Mouse (Mus musculus): ENCODE results near the gene Ccdc130. TPM values are rescaled to one million over a fixed set of nuclear protein-coding genes. Genes with fewer than 3 reads are reported as not detected.

Gene Ccdc130
- polyA plus RNA-seq, 1 experiment from 2014 or later = 14.4 TPM

DNA sequence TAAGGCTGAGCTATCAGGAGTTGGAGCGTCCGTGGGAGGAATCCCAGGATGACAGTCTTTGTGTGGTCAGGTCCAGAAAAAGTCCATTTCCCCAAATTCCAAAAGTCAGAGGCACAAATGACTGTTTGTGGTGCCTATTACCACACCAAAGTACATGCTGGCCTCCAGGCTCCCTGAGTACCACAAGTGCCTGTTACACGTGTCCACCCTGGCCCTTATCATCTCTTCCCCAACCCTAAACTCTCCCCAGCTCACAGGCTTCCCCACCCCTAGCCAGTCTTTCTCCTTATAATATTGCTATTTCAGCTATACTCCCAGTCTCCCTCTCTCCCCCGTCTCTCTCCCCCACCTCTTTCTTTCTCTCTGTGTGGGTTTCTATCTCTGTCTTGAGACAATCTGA is 2.1 kb upstream of the Ccdc130 start:
- H3K36me3 ChIP-seq = no peaks in the 10 kb centered on the region
- H3K9me3 ChIP-seq = no peaks in the 10 kb centered on the region
- 80% methylated on average over 4 of the region's 4 CpGs for WGBS
- no peaks in the 10 kb centered on the region for H3K27me3 ChIP-seq (replicated peaks)
- no peak for ATAC-seq (ENCODE audit: insufficient read depth, low FRiP score, low read depth)
- H3K4me3 ChIP-seq (replicated peaks) = no peak overlapping the region
- H3K9ac ChIP-seq = no peak overlapping the region
- no peak overlapping the region for H3K27ac ChIP-seq
- peaks cover 3% of the 10 kb centered on the region; the same call in 1 of the 2 replicates for H3K4me1 ChIP-seq
- H3K4me2 ChIP-seq = no peak overlapping the region

DNA sequence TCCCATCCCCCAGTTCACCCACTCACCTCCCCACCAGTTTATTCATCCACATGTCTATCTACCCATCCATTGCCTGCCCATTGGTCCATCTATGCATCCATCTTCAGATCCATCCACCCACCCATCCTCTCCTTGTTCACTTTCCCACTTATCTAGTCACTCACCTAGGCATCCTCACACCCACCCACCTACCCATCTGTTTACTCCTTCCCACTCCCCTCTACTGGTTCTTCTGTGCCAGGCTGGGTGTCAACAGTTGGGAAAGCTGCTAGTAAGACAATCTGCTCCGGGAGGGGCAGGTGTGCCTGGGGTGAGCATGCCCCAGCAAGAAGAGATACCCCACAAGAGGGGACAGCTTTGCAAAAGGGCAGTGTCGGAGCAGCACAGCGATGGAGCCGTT is 9.1 kb downstream of the Ccdc130 start:
- Histone ChIP-seq H3K4me3 (replicated peaks) (no peak overlapping the region), H3K4me1 (peaks cover 12% of the 10 kb centered on the region), H3K36me3 (peaks cover 56% of the 10 kb centered on the region), H3K4me2 (no peak overlapping the region), H3K9ac (no peak overlapping the region), H3K9me3 (no peaks in the 10 kb centered on the region), H3K27me3 (replicated peaks) (no peaks in the 10 kb centered on the region), H3K27ac (no peak overlapping the region)
- no peak for ATAC-seq (ENCODE audit: insufficient read depth, low FRiP score, low read depth)
- WGBS = 91% methylated on average over 4 of the region's 4 CpGs

DNA sequence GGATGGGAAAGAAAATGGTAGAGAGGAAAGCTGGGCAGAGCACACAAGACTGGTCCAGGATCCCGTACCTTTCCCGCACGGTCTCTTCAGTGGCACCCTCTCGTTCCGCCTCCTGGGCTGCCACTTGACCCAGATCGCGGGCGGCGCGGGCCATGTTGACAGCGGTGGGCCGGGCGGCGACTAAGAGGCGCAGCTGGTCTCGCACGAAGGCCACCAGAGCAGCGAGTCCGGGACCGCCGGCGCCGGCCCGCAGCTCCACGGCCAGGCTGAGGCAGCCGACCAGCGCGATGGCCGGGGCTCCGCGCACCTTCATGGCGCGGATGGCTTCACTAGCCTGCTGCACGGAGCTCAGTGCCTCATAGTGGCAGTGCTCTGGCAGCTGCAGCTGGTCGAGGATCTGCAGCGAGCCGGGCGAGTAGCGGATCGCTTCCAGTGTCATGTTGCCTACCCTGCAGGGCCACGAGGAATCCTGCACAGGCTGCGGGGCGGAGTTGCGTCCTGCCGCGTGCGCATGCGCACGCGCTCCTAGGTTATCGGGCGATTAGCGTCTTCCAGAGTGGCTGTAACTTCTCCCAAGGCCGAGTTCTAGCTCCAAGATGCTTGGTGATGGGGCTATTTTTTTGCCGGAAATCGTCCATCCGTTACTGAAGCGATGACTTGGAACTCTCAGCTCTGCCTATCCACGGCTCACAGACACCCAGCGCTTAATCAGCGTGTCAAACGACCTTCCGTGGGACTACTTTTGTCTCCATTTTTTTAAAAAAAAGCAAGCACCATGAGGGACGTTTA is 13.2 kb downstream of the Ccdc130 start, which contains the start of gene Mri1:
Gene Mri1, minus strand, starts transcription at position 505 of the 789 bp plus-strand sequence.
- ATAC-seq (ENCODE audit: insufficient read depth, low FRiP score, low read depth) = peak; percentile 85

DNA sequence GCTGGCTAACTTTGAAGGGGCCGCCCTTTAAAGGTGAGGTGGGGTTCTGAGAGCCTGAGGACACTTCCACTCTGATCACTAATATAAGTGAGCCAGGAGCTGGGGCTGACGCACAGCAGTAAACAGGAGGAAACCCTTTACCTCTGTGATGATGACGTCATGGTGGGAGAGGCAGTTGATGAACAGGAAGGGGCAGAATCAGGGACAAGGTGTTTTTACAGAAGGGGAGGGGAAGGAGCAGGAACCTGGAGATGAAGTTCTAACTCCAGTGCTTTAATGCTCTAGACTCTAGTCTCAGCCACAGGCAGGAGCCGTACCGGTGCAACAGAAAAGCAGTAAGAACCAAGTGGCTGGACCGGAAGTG is 13.7 kb downstream of the Ccdc130 start:
- Histone ChIP-seq H3K9me3 (no peaks in the 10 kb centered on the region), H3K4me2 (peak overlapping the region; percentile 90), H3K4me1 (peaks cover 15% of the 10 kb centered on the region), H3K27me3 (replicated peaks) (no peaks in the 10 kb centered on the region), H3K4me3 (replicated peaks) (peak overlapping the region; percentile 82), H3K9ac (peak overlapping the region; percentile 51), H3K36me3 (peaks cover 48% of the 10 kb centered on the region), H3K27ac (peak overlapping the region; percentile 94)
- 13% methylated on average over 6 of the region's 6 CpGs for WGBS
- peak; percentile 25 for ATAC-seq (ENCODE audit: insufficient read depth, low FRiP score, low read depth)

More for the DNA sequence above, 13.2 kb downstream of the Ccdc130 start, which contains the start of gene Mri1:
- peak within 1 kb of the TSS; percentile 90 for H3K4me2 ChIP-seq
- peaks cover 15% of the 10 kb centered on the region for H3K4me1 ChIP-seq
- H3K36me3 ChIP-seq = peaks cover 48% of the 10 kb centered on the region
- peak within 1 kb of the TSS; percentile 51 for H3K9ac ChIP-seq
- peak within 1 kb of the TSS; percentile 94 for H3K27ac ChIP-seq
- H3K9me3 ChIP-seq = no peaks in the 10 kb centered on the region
- under 1% methylated on average over 61 of the region's 64 CpGs for WGBS
- no peaks in the 10 kb centered on the region for H3K27me3 ChIP-seq (replicated peaks)
- peak within 1 kb of the TSS; percentile 82 for H3K4me3 ChIP-seq (replicated peaks)

DNA sequence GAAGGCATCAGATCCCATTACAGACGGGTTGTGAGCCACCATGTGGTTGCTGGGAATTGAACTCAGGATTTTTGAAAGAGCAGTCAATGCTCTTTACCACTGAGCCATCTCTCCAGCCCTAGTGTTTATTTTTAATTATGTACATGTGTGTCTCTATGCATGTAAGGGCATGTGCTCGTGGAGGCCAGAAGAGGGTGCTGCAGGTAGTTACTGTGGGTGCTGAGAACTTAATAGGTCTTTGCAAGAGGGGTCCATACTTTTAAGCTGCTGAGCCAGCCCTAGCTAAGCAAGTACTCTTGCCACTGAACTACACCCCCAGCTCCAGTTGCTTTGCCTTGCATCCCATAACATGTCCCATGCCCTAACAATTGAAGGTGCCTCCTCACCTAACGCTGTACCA is 14.3 kb downstream of the Ccdc130 start:
- peaks cover 15% of the 10 kb centered on the region for H3K4me1 ChIP-seq
- 72% methylated on average over 3 of the region's 3 CpGs for WGBS
- H3K27me3 ChIP-seq (replicated peaks) = no peaks in the 10 kb centered on the region
- H3K36me3 ChIP-seq = peaks cover 48% of the 10 kb centered on the region
- H3K4me3 ChIP-seq (replicated peaks) = peak overlapping the region; percentile 82
- H3K9me3 ChIP-seq = no peaks in the 10 kb centered on the region
- H3K27ac ChIP-seq = 0 out of 2 replicates have a peak overlapping the region, but pooled peaks have one; percentile 94
- H3K9ac ChIP-seq = no peak overlapping the region
- no peak for ATAC-seq (ENCODE audit: insufficient read depth, low FRiP score, low read depth)
- peak overlapping the region; percentile 90 for H3K4me2 ChIP-seq

DNA sequence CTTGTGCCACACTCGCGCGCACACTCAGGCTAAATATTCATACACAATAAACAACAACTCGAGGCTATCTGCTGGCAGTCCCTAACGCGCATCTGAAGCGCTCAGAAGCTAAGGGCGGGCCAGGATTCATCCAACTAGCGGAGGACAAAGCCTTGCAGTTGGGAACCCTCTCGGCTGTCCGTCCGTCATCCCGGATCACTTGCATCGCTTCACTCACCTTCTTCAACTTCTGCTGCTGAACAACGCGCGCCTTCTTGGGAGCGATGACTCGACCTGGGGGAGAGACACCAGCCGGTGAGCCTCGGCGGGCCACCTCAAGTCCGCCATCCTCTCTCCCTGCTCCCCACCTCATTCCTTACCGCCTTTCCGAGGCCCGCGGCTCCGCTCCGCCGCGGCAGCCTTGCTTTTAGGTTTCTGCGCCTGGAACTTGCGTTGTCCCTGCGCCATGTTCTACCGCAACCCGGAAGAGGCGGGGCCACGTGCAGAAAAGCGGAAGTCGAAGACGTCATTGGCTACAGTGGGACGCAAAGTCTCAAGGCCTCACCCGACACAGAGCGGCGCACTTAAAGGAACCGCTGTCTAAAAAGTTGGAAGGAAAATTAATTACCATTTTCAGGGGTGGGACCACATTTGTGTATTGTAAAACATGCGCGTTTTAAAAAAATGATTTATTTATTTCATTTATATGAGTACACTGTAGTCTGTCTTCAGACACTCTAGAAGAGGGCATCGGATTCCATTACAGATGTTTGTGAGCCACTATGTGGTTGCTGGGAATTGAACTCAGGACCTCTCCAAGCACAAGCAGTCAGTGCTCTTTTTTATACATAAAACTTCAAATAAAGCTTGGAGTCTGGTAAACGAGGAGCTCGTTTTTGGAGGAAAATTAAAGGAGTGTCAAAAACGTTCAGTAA is 20.7 kb downstream of the Ccdc130 start, which contains the start of gene D8Ertd738e:
Gene D8Ertd738e, minus strand, starts transcription at position 463 of the 914 bp plus-strand sequence.
- H3K9me3 ChIP-seq = no peaks in the 10 kb centered on the region
- no peaks in the 10 kb centered on the region for H3K27me3 ChIP-seq (replicated peaks)
- peaks cover 7% of the 10 kb centered on the region; the same call in 1 of the 2 replicates for H3K4me1 ChIP-seq
- 4% methylated on average over 52 of the region's 52 CpGs for WGBS
- H3K4me2 ChIP-seq = peak within 1 kb of the TSS; percentile 74
- peaks cover 47% of the 10 kb centered on the region for H3K36me3 ChIP-seq
- peak within 1 kb of the TSS; percentile 87 for H3K4me3 ChIP-seq (replicated peaks)
- peak within 1 kb of the TSS; percentile 78 for H3K9ac ChIP-seq
- ATAC-seq (ENCODE audit: insufficient read depth, low FRiP score, low read depth) = peak; percentile 92
- H3K27ac ChIP-seq = peak within 1 kb of the TSS; percentile 70

DNA sequence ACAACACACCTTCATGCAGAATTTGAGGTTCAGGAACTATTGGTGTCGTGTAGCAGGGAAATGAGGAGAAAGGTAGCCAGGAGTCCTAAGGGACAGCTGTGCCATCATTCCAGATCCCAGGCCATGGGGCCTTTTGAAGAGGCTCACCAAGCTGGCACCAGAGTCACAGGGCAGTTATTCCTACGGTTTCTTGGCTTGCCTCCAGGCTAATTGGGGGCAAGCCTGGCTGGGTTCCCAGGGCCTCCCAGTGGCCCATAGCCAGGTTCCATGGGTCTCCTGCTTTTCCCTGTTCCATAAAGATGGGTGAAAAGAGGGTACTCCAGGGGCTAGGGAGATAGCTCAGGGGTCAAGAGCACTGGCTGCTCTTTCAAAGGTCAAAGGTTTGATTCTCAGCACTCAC is 28.4 kb downstream of the Ccdc130 start:
- Histone ChIP-seq H3K4me2 (no peak overlapping the region), H3K36me3 (peaks cover 20% of the 10 kb centered on the region), H3K4me3 (replicated peaks) (no peak overlapping the region), H3K27ac (no peak overlapping the region), H3K27me3 (replicated peaks) (no peaks in the 10 kb centered on the region), H3K4me1 (no peaks in the 10 kb centered on the region), H3K9me3 (no peaks in the 10 kb centered on the region), H3K9ac (no peak overlapping the region)
- WGBS = 48% methylated on average over 2 of the region's 2 CpGs
- no peak for ATAC-seq (ENCODE audit: insufficient read depth, low FRiP score, low read depth)

DNA sequence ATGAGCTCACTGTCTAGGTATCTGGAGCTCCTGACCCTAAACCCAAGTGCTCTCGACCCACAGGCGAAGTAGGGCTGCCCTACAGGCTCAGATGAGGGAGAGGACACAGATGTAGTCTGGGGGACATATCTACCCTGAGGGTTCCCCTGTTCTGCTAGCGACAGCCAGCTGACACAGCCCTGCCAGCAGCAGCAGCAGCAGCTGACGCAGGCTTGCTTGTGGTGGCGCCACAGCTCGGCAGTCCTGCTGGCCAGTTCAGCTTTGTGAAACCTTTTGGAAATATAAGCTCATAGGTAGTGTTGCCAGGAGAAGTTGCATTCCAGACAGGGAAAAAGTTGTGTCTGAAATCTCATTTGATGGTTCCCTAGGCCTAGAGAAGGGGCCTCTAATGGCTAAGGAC is 29.0 kb downstream of the Ccdc130 start:
- no peak overlapping the region for H3K9ac ChIP-seq
- WGBS = 66% methylated on average over 6 of the region's 6 CpGs

DNA sequence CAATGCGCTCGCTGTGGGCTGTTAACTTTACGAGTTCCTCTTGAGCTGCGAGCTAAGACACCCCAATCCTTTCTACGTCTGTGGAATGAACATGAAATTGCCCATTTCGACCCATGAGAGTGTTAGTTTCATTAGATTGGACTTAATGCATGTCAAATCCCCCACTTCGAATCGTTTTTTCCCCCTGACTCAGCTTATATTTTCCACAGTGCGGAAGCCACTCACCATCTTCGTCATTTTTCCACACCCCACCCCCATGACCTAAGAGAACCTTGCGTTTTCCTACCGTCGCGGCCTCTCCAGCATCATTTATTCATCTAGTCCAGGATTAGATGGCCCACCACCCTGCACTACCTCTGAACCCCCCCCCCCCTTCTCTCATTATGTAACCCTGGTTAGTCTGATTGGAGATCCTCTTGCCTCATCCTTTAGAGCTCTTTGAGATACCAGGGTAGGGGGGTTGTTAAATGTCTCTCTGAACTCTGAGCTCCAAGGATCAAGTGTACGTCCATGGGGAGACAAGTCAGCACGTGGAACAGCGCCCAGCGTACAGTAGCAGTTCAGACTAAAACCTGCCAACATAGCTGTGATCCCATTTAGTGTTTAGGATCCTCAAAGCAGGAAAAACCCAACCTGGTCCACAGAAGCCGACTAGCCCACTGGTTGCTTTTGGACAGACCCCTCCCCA is 32.5 kb downstream of the Ccdc130 start:
- H3K27ac ChIP-seq = peak overlapping the region; percentile 81
- no peaks in the 10 kb centered on the region for H3K36me3 ChIP-seq
- WGBS = 11% methylated on average over 19 of the region's 19 CpGs
- H3K4me1 ChIP-seq = peaks cover 10% of the 10 kb centered on the region; the same call in 1 of the 2 replicates
- H3K9ac ChIP-seq = peak overlapping the region; percentile 58; the same call in 1 of the 2 replicates
- ATAC-seq (ENCODE audit: insufficient read depth, low FRiP score, low read depth) = no peak
- H3K4me3 ChIP-seq (replicated peaks) = peak overlapping the region; percentile 65
- no peaks in the 10 kb centered on the region for H3K27me3 ChIP-seq (replicated peaks)
- H3K9me3 ChIP-seq = no peaks in the 10 kb centered on the region
- H3K4me2 ChIP-seq = peak overlapping the region; percentile 78

More for the DNA sequence above, 29.0 kb downstream of the Ccdc130 start:
- H3K9me3 ChIP-seq = no peaks in the 10 kb centered on the region
- peaks cover 14% of the 10 kb centered on the region for H3K36me3 ChIP-seq
- ATAC-seq (ENCODE audit: insufficient read depth, low FRiP score, low read depth) = no peak
- H3K4me2 ChIP-seq = no peak overlapping the region
- H3K4me3 ChIP-seq (replicated peaks) = no peak overlapping the region
- peaks cover 2% of the 10 kb centered on the region; the same call in 1 of the 2 replicates for H3K4me1 ChIP-seq
- H3K27ac ChIP-seq = no peak overlapping the region
- H3K27me3 ChIP-seq (replicated peaks) = no peaks in the 10 kb centered on the region

DNA sequence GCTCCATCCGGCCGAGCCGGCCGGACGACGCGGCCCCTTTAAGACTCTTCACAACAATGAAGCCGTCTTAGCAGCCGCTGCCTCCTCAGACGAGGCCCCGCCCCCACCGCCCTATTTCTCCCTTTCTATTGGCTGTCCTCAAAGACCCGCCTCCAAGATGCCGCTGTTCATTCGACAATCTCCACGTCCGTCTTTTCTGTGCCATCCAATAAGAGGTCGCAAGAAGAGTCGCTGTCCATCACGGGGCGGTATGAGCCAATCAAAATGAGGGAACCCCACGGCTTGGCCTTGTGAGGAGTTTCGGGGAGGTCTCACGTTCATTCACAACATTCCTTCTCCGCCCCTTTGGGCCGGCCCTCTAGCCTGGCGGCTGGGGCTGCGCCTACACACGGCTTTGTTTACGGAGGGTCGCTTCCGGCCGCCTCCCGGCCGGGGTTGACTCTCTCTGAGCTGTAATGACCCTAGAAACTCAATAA is 33.1 kb downstream of the Ccdc130 start, which contains the start of gene Zswim4:
Gene Zswim4, minus strand, starts transcription at position 58 of the 476 bp plus-strand sequence.
- ATAC-seq (ENCODE audit: insufficient read depth, low FRiP score, low read depth) = peak; percentile 99
- Histone ChIP-seq H3K4me1 (peaks cover 10% of the 10 kb centered on the region; the same call in 1 of the 2 replicates), H3K27ac (peak within 1 kb of the TSS; percentile 81), H3K9ac (peak within 1 kb of the TSS; percentile 95), H3K4me2 (peak within 1 kb of the TSS; percentile 84), H3K9me3 (no peaks in the 10 kb centered on the region), H3K4me3 (replicated peaks) (peak within 1 kb of the TSS; percentile 99), H3K27me3 (replicated peaks) (no peaks in the 10 kb centered on the region), H3K36me3 (peaks cover 2% of the 10 kb centered on the region; the same call in 1 of the 2 replicates)
- under 1% methylated on average over 35 of the region's 35 CpGs for WGBS

Measured in stomach, embryonic 15.5 days (tissue).